Mouse (Mus musculus): ENCODE data around the gene Cd6. TPM values are rescaled to one million over a fixed set of nuclear protein-coding genes. Genes with fewer than 3 reads are reported as not detected.

The Cd6 gene
- total and polyA plus RNA-seq, 2 experiments from 2014 or later = not detected

GRCm38 (mm10) chr19:10833611-10834010 is 3.8 kb upstream of the Cd6 start:
- no peak for ATAC-seq (ENCODE audit: insufficient read depth, low read depth)
- no peak overlapping the region for H3K4me3 ChIP-seq (ENCODE audit: low read depth, low read length)
- DNase-seq (ENCODE audit: low spot score) = no peak
- H3K27me3 ChIP-seq (ENCODE audit: control insufficient read depth, insufficient read depth, low read length) = no peaks in the 10 kb centered on the region
- no peak overlapping the region for H3K4me2 ChIP-seq (ENCODE audit: low read depth, low read length)
- no peak overlapping the region for H3K27ac ChIP-seq (ENCODE audit: low read depth)
- TF ChIP-seq EP300 (IDR thresholded peaks at IDR 0.05; ENCODE audit: low read depth) (no peak), CTCF (IDR thresholded peaks at IDR 0.05; ENCODE audit: low read depth) (no peak)
- no peaks in the 10 kb centered on the region for H3K9me3 ChIP-seq (replicated peaks; ENCODE audit: control insufficient read depth, low read length)
- H3K4me1 ChIP-seq (ENCODE audit: control insufficient read depth, insufficient read depth) = peaks cover 5% of the 10 kb centered on the region; the same call in 1 of the 2 replicates
- 87% methylated on average over 3 of the region's 3 CpGs for WGBS
- H3K9ac ChIP-seq (replicated peaks; ENCODE audit: low read depth, low read length) = no peak overlapping the region
- no peaks in the 10 kb centered on the region for H3K36me3 ChIP-seq (replicated peaks; ENCODE audit: control insufficient read depth, insufficient read depth, low read length)

GRCm38 (mm10) chr19:10832030-10832429 is 2.2 kb upstream of the Cd6 start:
- WGBS = 51% methylated on average over 3 of the region's 3 CpGs
- Histone ChIP-seq H3K4me2 (ENCODE audit: low read depth, low read length) (no peak overlapping the region), H3K9me3 (replicated peaks; ENCODE audit: control insufficient read depth, low read length) (no peaks in the 10 kb centered on the region), H3K36me3 (replicated peaks; ENCODE audit: control insufficient read depth, insufficient read depth, low read length) (no peaks in the 10 kb centered on the region), H3K9ac (replicated peaks; ENCODE audit: low read depth, low read length) (no peak overlapping the region), H3K4me1 (ENCODE audit: control insufficient read depth, insufficient read depth) (peaks cover 5% of the 10 kb centered on the region; the same call in 1 of the 2 replicates), H3K27me3 (ENCODE audit: control insufficient read depth, insufficient read depth, low read length) (no peaks in the 10 kb centered on the region), H3K4me3 (ENCODE audit: low read depth, low read length) (no peak overlapping the region), H3K27ac (ENCODE audit: low read depth) (no peak overlapping the region)
- no peak for TF ChIP-seq EP300 (IDR thresholded peaks at IDR 0.05; ENCODE audit: low read depth)
- TF ChIP-seq CTCF (IDR thresholded peaks at IDR 0.05; ENCODE audit: low read depth) = no peak
- ATAC-seq (ENCODE audit: insufficient read depth, low read depth) (peak; percentile 31; the same call in 1 of the 2 replicates), DNase-seq (ENCODE audit: low spot score) (peak; percentile 41)

DNA sequence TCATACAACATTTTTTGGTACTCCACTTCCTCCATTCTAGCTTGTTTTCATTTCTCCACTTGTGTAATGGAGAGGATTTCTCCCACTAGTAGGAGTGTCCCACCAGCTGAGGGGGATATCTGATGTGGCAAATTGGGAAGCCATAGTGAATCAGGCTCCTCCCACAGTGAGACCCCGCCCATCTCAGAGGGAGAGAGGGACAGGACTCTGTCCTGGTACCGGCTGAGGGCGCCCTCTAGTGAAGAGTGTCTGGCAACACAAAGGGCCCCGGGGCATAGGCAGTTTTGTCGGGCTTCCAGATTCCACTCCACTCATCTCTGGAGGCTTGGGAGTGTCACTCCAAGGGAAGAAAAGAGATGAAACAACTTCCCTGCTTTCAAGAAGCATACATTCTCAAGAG is 1.6 kb upstream of the Cd6 start:
- ATAC-seq (ENCODE audit: insufficient read depth, low read depth) (peak; percentile 78), DNase-seq (ENCODE audit: low spot score) (peak; percentile 49)
- Histone ChIP-seq H3K9ac (replicated peaks; ENCODE audit: low read depth, low read length) (no peak overlapping the region), H3K4me2 (ENCODE audit: low read depth, low read length) (no peak overlapping the region), H3K27me3 (ENCODE audit: control insufficient read depth, insufficient read depth, low read length) (no peaks in the 10 kb centered on the region), H3K4me1 (ENCODE audit: control insufficient read depth, insufficient read depth) (peaks cover 5% of the 10 kb centered on the region; the same call in 1 of the 2 replicates), H3K36me3 (replicated peaks; ENCODE audit: control insufficient read depth, insufficient read depth, low read length) (no peaks in the 10 kb centered on the region), H3K4me3 (ENCODE audit: low read depth, low read length) (no peak overlapping the region), H3K27ac (ENCODE audit: low read depth) (no peak overlapping the region), H3K9me3 (replicated peaks; ENCODE audit: control insufficient read depth, low read length) (no peaks in the 10 kb centered on the region)
- WGBS = 21% methylated on average over 5 of the region's 5 CpGs
- TF ChIP-seq CTCF (IDR thresholded peaks at IDR 0.05; ENCODE audit: low read depth) (peak; percentile 66), EP300 (IDR thresholded peaks at IDR 0.05; ENCODE audit: low read depth) (no peak)

- no peaks in the 10 kb centered on the region for H3K36me3 ChIP-seq (replicated peaks; ENCODE audit: control insufficient read depth, insufficient read depth, low read length)
- H3K4me1 ChIP-seq (ENCODE audit: control insufficient read depth, insufficient read depth) = peaks cover 5% of the 10 kb centered on the region; the same call in 1 of the 2 replicates
- no peak overlapping the region; the same call in 1 of the 2 replicates for H3K4me2 ChIP-seq (ENCODE audit: low read depth, low read length)
- H3K27me3 ChIP-seq (ENCODE audit: control insufficient read depth, insufficient read depth, low read length) = no peaks in the 10 kb centered on the region
- DNase-seq (ENCODE audit: low spot score) (no peak), ATAC-seq (ENCODE audit: insufficient read depth, low read depth) (no peak)
- no peak for TF ChIP-seq EP300 (IDR thresholded peaks at IDR 0.05; ENCODE audit: low read depth)
- no peak for TF ChIP-seq CTCF (IDR thresholded peaks at IDR 0.05; ENCODE audit: low read depth)
- no peak overlapping the region for H3K4me3 ChIP-seq (ENCODE audit: low read depth, low read length)
- H3K9ac ChIP-seq (replicated peaks; ENCODE audit: low read depth, low read length) = no peak overlapping the region
- H3K27ac ChIP-seq (ENCODE audit: low read depth) = no peak overlapping the region
- H3K9me3 ChIP-seq (replicated peaks; ENCODE audit: control insufficient read depth, low read length) = no peaks in the 10 kb centered on the region
- WGBS = 75% methylated on average over 5 of the region's 5 CpGs
Observed at GRCm38 (mm10) chr19:10828321-10828720, 1.5 kb downstream of the Cd6 start.

GRCm38 (mm10) chr19:10824061-10824460 is 5.8 kb downstream of the Cd6 start:
- H3K36me3 ChIP-seq (replicated peaks; ENCODE audit: control insufficient read depth, insufficient read depth, low read length) = no peaks in the 10 kb centered on the region
- no peak overlapping the region for H3K4me3 ChIP-seq (ENCODE audit: low read depth, low read length)
- H3K9me3 ChIP-seq (replicated peaks; ENCODE audit: control insufficient read depth, low read length) = no peaks in the 10 kb centered on the region
- H3K4me2 ChIP-seq (ENCODE audit: low read depth, low read length) = no peak overlapping the region
- DNase-seq (ENCODE audit: low spot score) = no peak
- ATAC-seq (ENCODE audit: insufficient read depth, low read depth) = no peak
- TF ChIP-seq CTCF (IDR thresholded peaks at IDR 0.05; ENCODE audit: low read depth) (no peak), EP300 (IDR thresholded peaks at IDR 0.05; ENCODE audit: low read depth) (no peak)
- WGBS = 81% methylated on average over 7 of the region's 7 CpGs
- no peaks in the 10 kb centered on the region for H3K4me1 ChIP-seq (ENCODE audit: control insufficient read depth, insufficient read depth)
- no peaks in the 10 kb centered on the region for H3K27me3 ChIP-seq (ENCODE audit: control insufficient read depth, insufficient read depth, low read length)
- no peak overlapping the region for H3K9ac ChIP-seq (replicated peaks; ENCODE audit: low read depth, low read length)
- H3K27ac ChIP-seq (ENCODE audit: low read depth) = no peak overlapping the region

- no peak overlapping the region for H3K9ac ChIP-seq (replicated peaks; ENCODE audit: low read depth, low read length)
- no peaks in the 10 kb centered on the region for H3K27me3 ChIP-seq (ENCODE audit: control insufficient read depth, insufficient read depth, low read length)
- WGBS = 87% methylated on average over 4 of the region's 4 CpGs
- H3K4me1 ChIP-seq (ENCODE audit: control insufficient read depth, insufficient read depth) = no peaks in the 10 kb centered on the region; the same call in 1 of the 2 replicates
- H3K36me3 ChIP-seq (replicated peaks; ENCODE audit: control insufficient read depth, insufficient read depth, low read length) = no peaks in the 10 kb centered on the region
- DNase-seq (ENCODE audit: low spot score) (no peak), ATAC-seq (ENCODE audit: insufficient read depth, low read depth) (no peak)
- no peak for TF ChIP-seq EP300 (IDR thresholded peaks at IDR 0.05; ENCODE audit: low read depth)
- TF ChIP-seq CTCF (IDR thresholded peaks at IDR 0.05; ENCODE audit: low read depth) = no peak
- H3K9me3 ChIP-seq (replicated peaks; ENCODE audit: control insufficient read depth, low read length) = no peaks in the 10 kb centered on the region
- H3K4me3 ChIP-seq (ENCODE audit: low read depth, low read length) = no peak overlapping the region
- no peak overlapping the region for H3K4me2 ChIP-seq (ENCODE audit: low read depth, low read length)
- H3K27ac ChIP-seq (ENCODE audit: low read depth) = no peak overlapping the region
Observed at GRCm38 (mm10) chr19:10822534-10822933, 7.3 kb downstream of the Cd6 start.
